Mouse (Mus musculus): Measurements from ENCODE around the gene Gm21518. TPM values are rescaled to one million over a fixed set of nuclear protein-coding genes. Genes with fewer than 3 reads are reported as not detected.

The Gm21518 gene
- not detected for polyA plus RNA-seq (2014; fragmentation: Illumina TruSeq; extraction: RNeasy Lipid Tissue Mini Kit (QIAGEN cat#74804); ENCODE audit: low replicate concordance)

GRCm38 (mm10) chrY:62190566-62190965 lies at the start of gene Gm21518:
TSS of gene Gm21518 (plus strand) at chrY:62190866.

